Mouse (Mus musculus) kidney, postnatal 0 days (tissue): ENCODE data around the gene 6030408B16Rik. TPM values are rescaled to one million over a fixed set of nuclear protein-coding genes. Genes with fewer than 3 reads are reported as not detected.
"Not testable (repeated sequence)": the region's sequence is repeated elsewhere in the genome, so short reads cannot be mapped to it uniquely, and the experiment has no call there.

ENCODE experiments used
- ATAC-seq: fragments of 200-750 bp; cut with Nextera tagmentation; replicated peaks from 2 replicates; pipeline ENCODE4 v1.8.0; 2017; ENCODE audit warnings: low read depth, moderate number of reproducible peaks, moderate TSS enrichment, moderate library complexity; ENCODE audit not compliant: low FRiP score
- DNase-seq: peaks from one replicate; pipeline ENCODE4 v3.0.0-alpha.2; 2016; ENCODE audit warnings: low spot score
- H3K27ac ChIP-seq: fragments of 300-500 bp; sonication (generic); 2 replicates; pipeline ENCODE4 v1.5.1; 2014; ENCODE audit warnings: mild to moderate bottlenecking
- H3K27me3 ChIP-seq: fragments of 300-500 bp; sonication (generic); 2 replicates; pipeline ENCODE4 v1.6.1; 2014; ENCODE audit warnings: low read length, mixed read lengths; ENCODE audit not compliant: insufficient read depth
- H3K36me3 ChIP-seq: fragments of 300-500 bp; sonication (generic); 2 replicates; pipeline ENCODE4 v1.6.1; 2014; ENCODE audit warnings: low read length, mixed read lengths; ENCODE audit not compliant: insufficient read depth
- H3K4me1 ChIP-seq: fragments of 300-500 bp; sonication (generic); replicated peaks from 2 replicates; pipeline ENCODE4 v1.6.1; 2014; ENCODE audit warnings: antibody characterized with exemption, low read length, mixed read lengths; ENCODE audit not compliant: insufficient read depth
- H3K4me2 ChIP-seq: fragments of 300-500 bp; sonication (generic); 2 replicates; pipeline ENCODE4 v1.6.1; 2014; ENCODE audit warnings: mild to moderate bottlenecking, low read length, moderate library complexity, mixed read lengths
- H3K4me3 ChIP-seq: fragments of 300-500 bp; sonication (generic); replicated peaks from 2 replicates; pipeline ENCODE4 v1.5.1; 2014; ENCODE audit warnings: low read depth, low read length
- H3K9ac ChIP-seq: fragments of 300-500 bp; sonication (generic); 2 replicates; pipeline ENCODE4 v1.6.1; 2014; ENCODE audit warnings: low read depth, low read length
- H3K9me3 ChIP-seq: fragments of 300-500 bp; sonication (generic); replicated peaks from 2 replicates; pipeline ENCODE4 v1.6.1; 2016; ENCODE audit warnings: low read length, inconsistent platforms, mixed read lengths
- CTCF ChIP-seq: IDR thresholded peaks from 2 replicates; pipeline ENCODE4 v1.5.1; 2016; ENCODE audit warnings: antibody characterized with exemption, low read depth, mild to moderate bottlenecking, moderate library complexity
- WGBS: fragments of 180-500 bp; shearing (Covaris S2); extraction: QIAGEN DNeasy Blood & Tissue Kit; methylation state at CpG from one replicate; pipeline ENCODE4 v1.1.7; 2014; 5-methylcytosine and 5-hydroxymethylcytosine counted together
- polyA plus RNA-seq: library from polyadenylated mRNA; unstranded; fragments of >200 nt; fragmentation: Nextera tagmentation; extraction: Ambion mirVana; gene quantifications from 2 replicates; pipeline ENCODE4 v1.2.1, GENCODE M21; 2015

The 6030408B16Rik gene
- polyA plus RNA-seq, 1 experiment from 2014 or later: 24.5 TPM

- ATAC-seq: no peak
- no peak overlapping the region for H3K4me2 ChIP-seq
- peak; percentile 17; the same call in 1 of the 2 replicates for TF ChIP-seq CTCF
- no peaks in the 10 kb centered on the region for H3K27me3 ChIP-seq
- 85% methylated on average over 5 of the region's 5 CpGs for WGBS
- no peak overlapping the region for H3K27ac ChIP-seq
- no peak overlapping the region for H3K4me3 ChIP-seq
- no peaks in the 10 kb centered on the region for H3K9me3 ChIP-seq
- no peak overlapping the region for H3K9ac ChIP-seq
- H3K36me3 ChIP-seq: no peaks in the 10 kb centered on the region
- DNase-seq: no peak
- 0 out of 2 replicates have a peak, but pooled peaks cover 6% of the 10 kb centered on the region for H3K4me1 ChIP-seq
These were observed 30.5 kb downstream of the 6030408B16Rik start for GRCm38 (mm10) chr15:101323511-101323910.

- not testable (repeated sequence) for ATAC-seq, H3K9me3 ChIP-seq, H3K4me1 ChIP-seq, H3K27me3 ChIP-seq, H3K4me3 ChIP-seq, H3K36me3 ChIP-seq, H3K4me2 ChIP-seq, H3K9ac ChIP-seq, DNase-seq, H3K27ac ChIP-seq
These were observed 31.4 kb downstream of the 6030408B16Rik start for GRCm38 (mm10) chr15:101324409-101324808.

DNA sequence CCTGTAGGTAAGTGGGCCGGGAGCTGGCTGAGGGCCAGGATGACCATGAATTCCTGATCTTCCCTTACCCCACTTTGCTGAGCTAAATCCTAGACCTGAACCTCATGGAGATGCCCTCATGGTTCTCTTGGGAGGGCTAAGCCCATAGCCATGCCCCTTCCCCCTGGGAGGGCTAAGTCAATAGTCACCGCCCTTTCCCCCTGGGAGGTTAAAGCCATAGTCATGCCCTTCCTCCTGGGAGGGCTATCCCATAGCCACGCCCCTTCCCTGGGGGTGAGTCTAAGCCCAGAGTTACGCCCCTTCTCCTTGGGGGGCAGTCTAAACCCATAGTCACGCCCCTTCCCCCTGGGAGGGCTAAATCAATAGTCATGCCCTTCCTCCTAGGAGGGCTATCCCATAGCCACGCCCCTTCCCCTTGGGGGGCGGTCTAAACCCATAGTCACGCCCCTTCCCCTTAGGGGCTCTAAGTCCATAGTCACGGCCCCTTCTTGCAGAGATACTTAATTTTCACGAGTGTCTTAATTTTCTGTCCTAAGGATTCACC lies 33.1 kb downstream of the 6030408B16Rik start:
- H3K9me3 ChIP-seq: no peaks in the 10 kb centered on the region
- H3K27me3 ChIP-seq: no peaks in the 10 kb centered on the region
- WGBS: 51% methylated on average over 10 of the region's 10 CpGs
- H3K4me3 ChIP-seq: no peak overlapping the region
- no peak overlapping the region for H3K27ac ChIP-seq
- no peak overlapping the region for H3K9ac ChIP-seq
- H3K4me2 ChIP-seq: no peak overlapping the region
- DNase-seq (no peak), ATAC-seq (no peak)
- H3K4me1 ChIP-seq: peaks cover 2% of the 10 kb centered on the region; the same call in 1 of the 2 replicates
- no peaks in the 10 kb centered on the region for H3K36me3 ChIP-seq
- TF ChIP-seq CTCF: no peak

GRCm38 (mm10) chr15:101327282-101327681 lies 34.3 kb downstream of the 6030408B16Rik start:
- Histone ChIP-seq H3K4me2 (no peak overlapping the region), H3K9me3 (no peaks in the 10 kb centered on the region), H3K27me3 (no peaks in the 10 kb centered on the region), H3K36me3 (no peaks in the 10 kb centered on the region), H3K4me3 (no peak overlapping the region), H3K4me1 (no peaks in the 10 kb centered on the region; the same call in 1 of the 2 replicates), H3K27ac (no peak overlapping the region), H3K9ac (no peak overlapping the region)
- DNase-seq: peak; percentile 87
- no peak; the same call in 1 of the 2 replicates for ATAC-seq
- WGBS: 6% methylated on average over 6 of the region's 6 CpGs
- TF ChIP-seq CTCF: peak; percentile 98

GRCm38 (mm10) chr15:101328876-101329563 lies 36.0 kb downstream of the 6030408B16Rik start:
- DNase-seq: no peak
- H3K9me3 ChIP-seq: no peaks in the 10 kb centered on the region
- no peak for ATAC-seq
- no peak overlapping the region for H3K9ac ChIP-seq
- TF ChIP-seq CTCF: no peak
- no peaks in the 10 kb centered on the region for H3K36me3 ChIP-seq
- WGBS: 53% methylated on average over 3 of the region's 3 CpGs
- H3K4me1 ChIP-seq: no peaks in the 10 kb centered on the region; the same call in 1 of the 2 replicates
- H3K27me3 ChIP-seq: no peaks in the 10 kb centered on the region
- no peak overlapping the region for H3K4me3 ChIP-seq
- H3K27ac ChIP-seq: no peak overlapping the region
- H3K4me2 ChIP-seq: no peak overlapping the region

GRCm38 (mm10) chr15:101329564-101329892 lies 36.5 kb downstream of the 6030408B16Rik start:
- Histone ChIP-seq H3K27ac (no peak overlapping the region), H3K36me3 (no peaks in the 10 kb centered on the region), H3K4me2 (no peak overlapping the region), H3K9ac (no peak overlapping the region), H3K4me3 (no peak overlapping the region), H3K27me3 (no peaks in the 10 kb centered on the region), H3K4me1 (no peaks in the 10 kb centered on the region; the same call in 1 of the 2 replicates), H3K9me3 (no peaks in the 10 kb centered on the region)
- TF ChIP-seq CTCF: no peak
- ATAC-seq (0 out of 2 replicates have a peak, but pooled peaks have one; percentile 9), DNase-seq (no peak)
- WGBS: 66% methylated on average over 3 of the region's 3 CpGs
